Mouse (Mus musculus): ENCODE measurements at regions not wholly inside any gene's neighbourhood (a gene's known extent, or its start where the extent isn't known, plus 50 kb on each side); places are given as distances from the start of the nearest gene placed in this dataset.
"Not testable (repeated sequence)": the region's sequence is repeated elsewhere in the genome, so short reads cannot be mapped to it uniquely, and the experiment has no call there.

DNA sequence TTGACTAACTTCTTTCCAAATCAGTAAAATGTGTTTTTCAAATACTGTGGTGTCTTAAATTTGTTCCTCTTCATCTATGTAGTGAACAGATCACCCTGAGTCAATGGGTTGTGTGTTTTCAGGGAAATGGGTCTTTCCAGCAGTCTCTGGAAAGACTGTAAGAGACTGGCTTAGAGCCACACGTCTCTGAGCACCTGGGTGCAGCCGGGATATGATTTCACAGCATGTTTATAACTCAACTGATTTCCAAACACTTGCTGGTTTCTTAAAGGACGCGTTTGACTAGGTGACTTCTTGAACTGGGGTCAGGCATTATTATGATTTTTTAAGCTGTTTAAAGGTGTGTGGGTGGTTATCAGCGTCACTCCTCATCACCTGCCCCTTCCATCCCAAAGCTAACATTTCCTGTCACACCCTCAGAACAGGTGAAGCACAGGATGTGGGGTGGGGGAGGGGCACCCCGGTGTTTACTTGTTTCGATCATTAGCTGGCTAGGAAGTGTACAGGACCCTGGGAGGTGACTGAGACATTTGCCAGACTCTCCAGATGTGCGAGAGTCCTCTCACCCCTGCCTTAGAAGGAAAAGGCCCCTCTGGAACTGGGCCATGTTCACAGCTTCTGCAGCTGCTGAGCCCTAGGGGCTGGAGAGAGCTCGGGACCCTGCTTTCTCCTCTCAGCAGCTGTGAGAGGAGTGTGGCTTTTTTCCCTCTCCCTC is 229.8 kb downstream of the Cd109 start:
- H3K4me2 ChIP-seq (ENCODE audit: low read depth, low read length): 0 out of 2 replicates have a peak overlapping the region, but pooled peaks have one; percentile 13
- TF ChIP-seq CTCF (IDR thresholded peaks at IDR 0.05; ENCODE audit: low read depth): no peak
- no peak for TF ChIP-seq EP300 (IDR thresholded peaks at IDR 0.05; ENCODE audit: low read depth)
- no peaks in the 10 kb centered on the region for H3K27me3 ChIP-seq (ENCODE audit: control insufficient read depth, insufficient read depth, low read length)
- H3K4me1 ChIP-seq (ENCODE audit: control insufficient read depth, insufficient read depth): peaks cover 8% of the 10 kb centered on the region; the same call in 1 of the 2 replicates
- no peaks in the 10 kb centered on the region for H3K36me3 ChIP-seq (replicated peaks; ENCODE audit: control insufficient read depth, insufficient read depth, low read length)
- H3K9me3 ChIP-seq (replicated peaks; ENCODE audit: control insufficient read depth, low read length): no peaks in the 10 kb centered on the region
- H3K9ac ChIP-seq (replicated peaks; ENCODE audit: low read depth, low read length): no peak overlapping the region
- WGBS: 33% methylated on average over 9 of the region's 9 CpGs
- H3K27ac ChIP-seq (ENCODE audit: low read depth): no peak overlapping the region
- no peak overlapping the region for H3K4me3 ChIP-seq (ENCODE audit: low read depth, low read length)
- no peak; the same call in 1 of the 2 replicates for ATAC-seq (ENCODE audit: insufficient read depth, low read depth)
- no peak for DNase-seq (ENCODE audit: low spot score)

DNA sequence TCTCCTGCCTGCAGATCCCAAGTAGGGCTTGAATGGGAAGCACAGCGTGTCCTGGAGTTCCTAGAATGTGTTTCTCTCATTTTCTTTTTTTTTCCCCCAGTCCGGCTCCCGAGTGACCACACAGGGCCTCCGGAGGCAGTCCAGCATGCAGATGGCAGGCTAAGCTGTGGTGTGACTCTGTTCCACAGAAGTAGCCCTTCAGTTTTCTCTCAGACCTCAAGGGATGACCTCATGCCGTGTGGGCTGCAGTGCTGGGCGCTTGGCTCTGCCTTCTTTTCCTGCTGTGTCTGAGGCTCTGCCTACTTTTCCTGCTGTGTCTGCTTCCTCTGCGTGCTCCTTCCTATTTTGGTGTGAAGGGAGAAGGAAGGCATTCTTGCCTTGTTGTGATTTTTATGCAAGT is 230.8 kb downstream of the Cd109 start:
- Histone ChIP-seq H3K4me2 (ENCODE audit: low read depth, low read length) (peak overlapping the region; percentile 13), H3K36me3 (replicated peaks; ENCODE audit: control insufficient read depth, insufficient read depth, low read length) (no peaks in the 10 kb centered on the region), H3K27me3 (ENCODE audit: control insufficient read depth, insufficient read depth, low read length) (no peaks in the 10 kb centered on the region), H3K9me3 (replicated peaks; ENCODE audit: control insufficient read depth, low read length) (no peaks in the 10 kb centered on the region), H3K4me3 (ENCODE audit: low read depth, low read length) (no peak overlapping the region), H3K9ac (replicated peaks; ENCODE audit: low read depth, low read length) (no peak overlapping the region), H3K4me1 (ENCODE audit: control insufficient read depth, insufficient read depth) (peaks cover 8% of the 10 kb centered on the region; the same call in 1 of the 2 replicates), H3K27ac (ENCODE audit: low read depth) (0 out of 2 replicates have a peak overlapping the region, but pooled peaks have one; percentile 8)
- WGBS: 19% methylated on average over 7 of the region's 7 CpGs
- TF ChIP-seq EP300 (IDR thresholded peaks at IDR 0.05; ENCODE audit: low read depth) (no peak), CTCF (IDR thresholded peaks at IDR 0.05; ENCODE audit: low read depth) (no peak)
- ATAC-seq (ENCODE audit: insufficient read depth, low read depth) (peak; percentile 44; the same call in 1 of the 2 replicates), DNase-seq (ENCODE audit: low spot score) (no peak)

DNA sequence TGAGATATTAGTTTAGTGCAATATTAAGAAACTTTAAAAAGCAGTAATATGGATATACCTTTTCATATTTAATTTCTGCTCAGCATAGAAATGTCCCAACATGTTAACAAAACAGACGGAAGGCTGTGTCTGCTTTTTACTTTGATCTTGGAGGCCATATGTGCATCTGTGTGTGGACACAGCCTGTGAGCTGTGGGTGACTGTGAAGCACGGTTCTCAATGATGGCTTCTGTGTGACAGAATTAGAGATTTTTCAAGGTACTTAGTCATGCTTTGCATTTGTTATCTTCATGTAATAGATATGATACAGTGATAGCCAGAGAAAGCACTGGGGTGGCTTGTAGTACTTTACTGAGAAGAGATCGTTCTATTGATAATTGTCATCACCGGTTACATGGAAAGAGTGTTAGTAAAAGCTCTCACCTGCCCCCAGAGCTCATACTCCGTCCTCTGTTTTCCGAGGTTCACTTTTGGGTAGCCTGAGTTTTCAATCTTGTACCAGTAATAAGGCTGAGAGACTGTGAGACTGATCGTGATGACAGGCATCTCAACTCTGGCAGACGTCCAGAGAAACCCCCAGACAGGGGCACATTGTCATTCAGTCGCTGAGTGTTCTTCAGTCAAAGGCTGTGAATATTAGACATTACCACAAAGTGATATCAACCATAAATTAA is 232.7 kb downstream of the Cd109 start:
- Histone ChIP-seq H3K9ac (replicated peaks; ENCODE audit: low read depth, low read length) (no peak overlapping the region), H3K4me3 (ENCODE audit: low read depth, low read length) (no peak overlapping the region), H3K27ac (ENCODE audit: low read depth) (no peak overlapping the region), H3K36me3 (replicated peaks; ENCODE audit: control insufficient read depth, insufficient read depth, low read length) (no peaks in the 10 kb centered on the region), H3K4me2 (ENCODE audit: low read depth, low read length) (no peak overlapping the region), H3K4me1 (ENCODE audit: control insufficient read depth, insufficient read depth) (peaks cover 8% of the 10 kb centered on the region; the same call in 1 of the 2 replicates), H3K9me3 (replicated peaks; ENCODE audit: control insufficient read depth, low read length) (no peaks in the 10 kb centered on the region), H3K27me3 (ENCODE audit: control insufficient read depth, insufficient read depth, low read length) (no peaks in the 10 kb centered on the region)
- 32% methylated on average over 9 of the region's 9 CpGs for WGBS
- no peak for TF ChIP-seq EP300 (IDR thresholded peaks at IDR 0.05; ENCODE audit: low read depth)
- TF ChIP-seq CTCF (IDR thresholded peaks at IDR 0.05; ENCODE audit: low read depth): no peak
- ATAC-seq (ENCODE audit: insufficient read depth, low read depth) (no peak), DNase-seq (ENCODE audit: low spot score) (no peak)

DNA sequence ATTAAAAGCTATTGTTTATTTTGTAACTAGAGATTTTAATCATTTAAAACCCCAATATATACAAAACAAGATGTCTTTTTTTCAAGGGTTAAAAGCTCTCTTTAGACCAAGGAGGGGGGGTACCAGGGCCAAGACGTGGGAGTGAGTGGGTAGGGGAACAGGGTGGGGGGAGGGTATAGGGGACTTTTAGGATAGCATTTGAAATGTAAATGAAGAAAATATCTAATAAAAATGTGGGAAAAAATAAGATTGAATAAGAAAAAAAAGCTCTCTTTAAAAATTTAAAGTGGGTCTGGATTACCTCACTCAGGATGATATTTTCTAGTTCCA is 233.2 kb downstream of the Cd109 start:
- H3K27ac ChIP-seq (ENCODE audit: low read depth); H3K4me1 ChIP-seq (ENCODE audit: control insufficient read depth, insufficient read depth); H3K4me2 ChIP-seq (ENCODE audit: low read depth, low read length); H3K9me3 ChIP-seq (replicated peaks; ENCODE audit: control insufficient read depth, low read length); H3K27me3 ChIP-seq (ENCODE audit: control insufficient read depth, insufficient read depth, low read length); ATAC-seq (ENCODE audit: insufficient read depth, low read depth); H3K36me3 ChIP-seq (replicated peaks; ENCODE audit: control insufficient read depth, insufficient read depth, low read length); H3K4me3 ChIP-seq (ENCODE audit: low read depth, low read length); H3K9ac ChIP-seq (replicated peaks; ENCODE audit: low read depth, low read length); DNase-seq (ENCODE audit: low spot score): not testable (repeated sequence)
- 49% methylated on average over 1 of the region's 1 CpGs for WGBS

DNA sequence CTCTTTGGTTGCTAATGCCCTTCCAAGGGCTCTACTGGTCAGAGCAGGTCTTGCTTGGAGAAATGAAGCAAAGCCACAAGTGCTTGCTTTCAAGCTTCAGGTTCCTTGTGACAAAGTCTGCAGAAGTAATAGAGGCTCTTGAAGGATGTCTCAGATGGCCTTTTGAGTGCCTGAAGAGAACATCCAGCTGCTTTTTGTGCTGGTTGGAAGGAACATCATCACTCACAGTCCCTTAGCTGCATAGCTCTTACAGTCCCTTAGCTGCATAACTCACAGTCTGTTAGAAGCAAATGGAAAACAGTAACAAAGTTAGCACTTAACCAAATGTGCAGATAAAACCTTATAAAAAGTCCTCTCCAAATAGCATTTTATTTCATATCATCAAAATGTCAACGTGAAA is 241.6 kb downstream of the Cd109 start:
- Histone ChIP-seq H3K27me3 (ENCODE audit: control insufficient read depth, insufficient read depth, low read length) (no peaks in the 10 kb centered on the region), H3K9me3 (replicated peaks; ENCODE audit: control insufficient read depth, low read length) (no peaks in the 10 kb centered on the region), H3K4me3 (ENCODE audit: low read depth, low read length) (no peak overlapping the region), H3K27ac (ENCODE audit: low read depth) (no peak overlapping the region), H3K4me1 (ENCODE audit: control insufficient read depth, insufficient read depth) (no peaks in the 10 kb centered on the region), H3K9ac (replicated peaks; ENCODE audit: low read depth, low read length) (no peak overlapping the region), H3K4me2 (ENCODE audit: low read depth, low read length) (no peak overlapping the region), H3K36me3 (replicated peaks; ENCODE audit: control insufficient read depth, insufficient read depth, low read length) (no peaks in the 10 kb centered on the region)
- 73% methylated on average over 1 of the region's 1 CpGs for WGBS
- TF ChIP-seq CTCF (IDR thresholded peaks at IDR 0.05; ENCODE audit: low read depth) (no peak), EP300 (IDR thresholded peaks at IDR 0.05; ENCODE audit: low read depth) (no peak)
- ATAC-seq (ENCODE audit: insufficient read depth, low read depth): no peak
- no peak for DNase-seq (ENCODE audit: low spot score)

Data from heart, postnatal 0 days (tissue).